Mouse (Mus musculus): Measurements from ENCODE around the gene Atp10a. TPM values are rescaled to one million over a fixed set of nuclear protein-coding genes. Genes with fewer than 3 reads are reported as not detected.
A peak's percentile ranks its signal among the peaks of the same experiment; 100 is the strongest.

Gene Atp10a
- total RNA-seq, 2 experiments from 2014 or later: 0.94 to 1.5 TPM

- no peak for DNase-seq (ENCODE audit: low spot score)
These were observed 34.3 kb downstream of the Atp10a start for GRCm38 (mm10) chr7:58690069-58690923.

DNA sequence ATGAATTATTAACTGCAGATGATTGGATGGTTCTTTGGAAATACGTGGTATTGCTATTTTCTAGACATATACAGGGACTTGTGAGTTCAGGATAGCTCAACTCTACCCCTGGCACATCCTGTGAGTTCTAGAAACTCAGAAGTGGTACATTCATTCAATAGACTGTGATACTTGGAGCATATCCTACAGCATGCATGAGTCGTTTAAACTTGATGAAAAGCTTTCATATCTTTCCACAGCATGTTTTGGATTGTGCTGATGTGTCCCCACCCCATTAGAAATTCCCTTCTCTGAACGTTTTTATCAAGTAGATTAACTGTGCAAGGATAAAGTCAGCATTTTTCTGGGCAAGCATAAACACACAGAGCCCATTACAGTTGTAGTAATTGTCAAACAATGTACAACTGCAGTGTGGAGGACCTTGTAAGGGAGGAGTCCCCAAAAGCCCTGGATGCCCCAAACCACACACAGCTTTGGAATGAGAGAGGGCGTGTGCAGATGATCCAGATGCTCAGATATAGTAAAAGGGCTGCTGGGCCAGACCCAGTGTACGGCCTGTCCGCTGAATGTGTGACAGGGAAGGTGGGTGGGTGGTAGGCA, 35.1 kb downstream of the Atp10a start:
- no peak for DNase-seq (ENCODE audit: low spot score)

- DNase-seq (ENCODE audit: low spot score): no peak
These were observed 36.7 kb downstream of the Atp10a start for GRCm38 (mm10) chr7:58692704-58693103.

- DNase-seq (ENCODE audit: low spot score): no peak
These were observed 37.4 kb downstream of the Atp10a start for GRCm38 (mm10) chr7:58693342-58693741.

- no peak for DNase-seq (ENCODE audit: low spot score)
These were observed 39.7 kb downstream of the Atp10a start for GRCm38 (mm10) chr7:58695661-58696060.

DNA sequence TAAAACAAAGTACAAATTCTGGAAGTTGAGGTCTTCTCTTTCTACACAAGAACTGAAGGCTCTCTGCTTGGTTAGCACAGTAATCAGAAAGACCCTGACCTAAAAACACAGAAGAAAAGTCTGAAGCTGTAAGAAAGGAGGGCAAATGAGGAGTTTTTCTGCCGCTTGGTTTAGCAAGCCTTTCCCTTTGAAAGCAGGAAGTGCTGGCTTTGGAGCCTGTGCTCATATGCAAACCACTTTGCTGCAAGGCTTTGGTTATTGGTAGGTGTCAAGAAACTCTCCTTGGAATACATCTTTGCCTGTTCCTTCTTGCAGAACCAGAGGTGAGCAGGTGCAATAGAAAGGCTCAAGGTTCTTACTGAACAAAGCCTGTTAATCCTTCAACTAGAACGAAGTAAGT, 41.1 kb downstream of the Atp10a start:
- DNase-seq (ENCODE audit: low spot score): no peak

DNA sequence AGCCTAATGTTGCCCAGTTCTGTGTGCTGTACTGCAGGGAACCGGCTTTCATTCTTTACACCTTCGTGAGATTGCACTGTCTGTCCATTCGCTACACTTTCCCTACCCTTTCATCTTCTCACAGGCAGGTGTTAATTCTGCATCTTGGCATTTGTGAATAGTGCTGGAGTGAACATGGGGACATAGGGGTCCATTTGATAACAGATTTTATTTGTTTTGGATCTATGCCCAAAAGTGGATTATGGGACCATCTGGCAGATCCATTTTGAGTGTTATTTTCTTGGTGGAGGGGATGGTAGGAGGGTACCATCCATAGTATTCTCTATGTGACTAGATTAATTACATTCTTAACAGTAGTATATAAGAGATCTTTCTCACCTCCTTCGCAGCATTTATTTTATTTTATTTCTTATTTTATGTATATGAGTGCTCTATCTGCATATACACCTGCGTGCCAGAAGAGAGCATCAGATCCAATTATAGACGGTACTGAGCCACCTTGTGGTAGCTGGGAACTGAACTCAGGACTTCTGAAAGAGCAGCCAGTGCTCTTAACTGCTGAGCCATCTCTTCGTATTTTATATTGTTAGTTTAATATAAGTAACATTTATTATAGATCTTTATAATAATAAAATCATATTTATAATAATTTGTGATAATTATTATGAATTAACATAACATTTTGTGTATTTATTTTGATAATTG, 42.9 kb downstream of the Atp10a start:
- DNase-seq (ENCODE audit: low spot score): no peak

- no peak for DNase-seq (ENCODE audit: low spot score)
These were observed 45.3 kb downstream of the Atp10a start for GRCm38 (mm10) chr7:58701311-58701710.

DNA sequence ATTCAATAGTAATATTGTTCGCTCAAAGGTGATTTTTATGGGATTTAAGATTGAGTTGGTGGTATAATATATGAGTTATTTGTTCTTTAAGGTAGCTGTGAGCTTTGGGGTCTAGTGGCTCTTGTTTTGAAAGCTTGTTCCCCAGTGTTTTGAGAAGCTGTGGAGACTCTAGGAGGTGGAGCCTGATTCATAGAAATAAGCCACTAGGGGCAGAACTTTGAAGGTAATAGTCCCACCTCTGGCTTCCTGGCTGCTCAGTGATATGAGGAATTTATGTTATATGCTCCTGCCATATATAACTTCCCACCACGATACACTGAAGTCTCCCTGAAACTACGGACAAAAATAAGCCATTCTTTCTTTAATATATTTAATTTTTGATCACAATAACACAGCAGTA, 49.2 kb downstream of the Atp10a start:
- DNase-seq (ENCODE audit: low spot score): no peak

GRCm38 (mm10) chr7:58709306-58709705, 53.3 kb downstream of the Atp10a start:
- peak; percentile 51 for DNase-seq (ENCODE audit: low spot score)

- DNase-seq (ENCODE audit: low spot score): no peak
These were observed 54.3 kb downstream of the Atp10a start for GRCm38 (mm10) chr7:58710312-58710711.

- DNase-seq (ENCODE audit: low spot score): no peak
These were observed 55.8 kb downstream of the Atp10a start for GRCm38 (mm10) chr7:58711811-58712210.

GRCm38 (mm10) chr7:58715576-58716144, 59.7 kb downstream of the Atp10a start:
- no peak for DNase-seq (ENCODE audit: low spot score)

GRCm38 (mm10) chr7:58716626-58717025, 60.7 kb downstream of the Atp10a start:
- DNase-seq (ENCODE audit: low spot score): no peak

DNA sequence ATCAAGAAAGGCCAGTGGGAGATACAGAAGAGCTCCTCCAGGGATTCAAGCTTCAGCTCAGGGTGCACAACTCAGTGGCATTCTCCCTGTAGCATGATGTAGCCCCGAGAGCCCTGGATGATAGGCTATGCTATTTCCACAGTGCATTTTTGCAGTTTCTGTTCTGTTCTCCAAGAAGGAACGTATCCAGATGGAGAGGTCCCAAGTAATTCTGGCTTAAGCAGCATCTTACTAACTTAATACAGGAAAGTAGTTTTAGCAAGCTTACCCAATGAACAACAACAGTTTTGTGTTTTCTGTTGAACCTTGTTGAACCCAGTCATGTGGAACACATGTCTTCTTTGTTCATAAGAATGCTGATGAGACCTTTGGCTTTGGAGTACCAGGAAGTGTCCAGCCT, 62.6 kb downstream of the Atp10a start:
- DNase-seq (ENCODE audit: low spot score): peak; percentile 57

DNA sequence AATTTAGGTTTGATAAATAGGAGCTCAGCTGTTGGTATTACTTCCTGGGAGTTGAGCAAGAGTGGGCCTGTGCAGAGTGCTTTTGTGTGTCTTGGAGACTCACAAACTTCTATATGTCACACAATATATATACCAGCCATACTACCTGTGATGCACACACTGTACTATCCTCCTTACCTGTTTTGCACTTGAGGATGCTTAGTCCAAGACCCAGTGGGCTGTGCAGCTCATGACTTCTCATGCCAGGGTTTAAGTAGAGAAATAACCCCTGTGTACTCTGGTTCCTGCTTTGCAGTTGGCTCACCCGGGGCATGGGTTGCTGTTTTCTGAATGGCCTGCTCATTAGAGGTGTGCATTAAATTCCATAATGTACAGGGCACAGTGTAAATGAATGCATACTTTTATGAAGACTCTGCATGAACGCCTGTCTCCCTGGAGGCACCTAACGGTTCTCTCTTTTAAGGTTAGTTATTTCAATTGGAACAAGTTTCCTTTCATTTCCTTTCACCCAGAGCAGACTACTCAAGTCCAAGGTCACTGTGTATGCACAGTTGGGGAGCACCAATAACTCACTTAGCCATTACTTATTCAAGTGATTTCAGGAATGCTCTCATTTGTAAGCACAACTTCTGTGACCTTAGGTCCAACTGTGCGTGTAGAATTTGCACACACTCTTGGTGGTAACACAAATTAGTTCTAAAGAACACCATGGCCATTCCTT, 63.4 kb downstream of the Atp10a start:
- DNase-seq (ENCODE audit: low spot score): no peak

GRCm38 (mm10) chr7:58722250-58722649, 66.3 kb downstream of the Atp10a start:
- no peak for DNase-seq (ENCODE audit: low spot score)

- peak; percentile 44 for DNase-seq (ENCODE audit: low spot score)
These were observed 74.2 kb downstream of the Atp10a start for GRCm38 (mm10) chr7:58730201-58730600.

DNA sequence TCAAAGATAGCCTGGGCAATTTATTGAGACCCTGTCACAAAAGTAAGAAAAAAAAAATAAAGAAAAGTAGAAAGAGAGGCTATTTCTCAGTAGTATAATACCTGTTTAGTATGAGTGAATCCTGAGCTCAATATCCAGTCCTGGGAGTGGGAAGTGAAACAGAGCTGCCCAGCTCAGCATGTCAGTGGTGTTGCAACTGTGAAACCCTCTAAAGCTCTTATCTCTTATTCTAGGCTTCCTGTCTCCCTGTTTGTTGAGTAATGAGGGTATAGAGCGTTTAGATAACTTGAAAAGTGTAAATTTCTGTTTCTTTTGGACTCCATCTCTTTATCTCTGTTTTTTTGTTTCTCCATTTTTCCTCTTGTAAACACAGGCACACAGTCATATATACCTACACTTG, 74.9 kb downstream of the Atp10a start:
- DNase-seq (ENCODE audit: low spot score): no peak

DNA sequence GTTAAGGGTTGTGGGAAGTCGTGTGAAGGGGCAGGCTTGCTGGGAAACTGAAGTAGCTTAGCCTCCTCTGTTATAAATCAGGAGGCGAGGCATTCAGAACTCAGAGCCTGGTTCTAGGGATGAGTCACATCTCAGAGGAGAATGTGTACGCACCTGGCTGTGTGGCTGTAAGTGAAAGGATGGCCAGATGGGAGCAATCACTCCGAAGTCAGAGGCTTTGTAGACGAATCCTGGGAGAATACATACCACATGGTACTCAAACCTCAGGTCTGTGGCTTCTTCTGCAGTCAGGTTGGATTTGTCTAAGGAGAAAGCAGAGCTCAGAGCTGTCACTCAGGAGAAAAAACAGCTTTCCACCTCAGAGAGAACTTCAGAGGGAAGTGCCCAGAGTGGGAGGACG, 76.4 kb downstream of the Atp10a start:
- DNase-seq (ENCODE audit: low spot score): no peak

GRCm38 (mm10) chr7:58733490-58733901, 77.5 kb downstream of the Atp10a start:
- peak; percentile 36 for DNase-seq (ENCODE audit: low spot score)

Measured in gastrocnemius, adult 18-20 months (tissue).